Mouse (Mus musculus): ENCODE results near the gene Emg1.
A peak's percentile ranks its signal among the peaks of the same experiment; 100 is the strongest.

DNA sequence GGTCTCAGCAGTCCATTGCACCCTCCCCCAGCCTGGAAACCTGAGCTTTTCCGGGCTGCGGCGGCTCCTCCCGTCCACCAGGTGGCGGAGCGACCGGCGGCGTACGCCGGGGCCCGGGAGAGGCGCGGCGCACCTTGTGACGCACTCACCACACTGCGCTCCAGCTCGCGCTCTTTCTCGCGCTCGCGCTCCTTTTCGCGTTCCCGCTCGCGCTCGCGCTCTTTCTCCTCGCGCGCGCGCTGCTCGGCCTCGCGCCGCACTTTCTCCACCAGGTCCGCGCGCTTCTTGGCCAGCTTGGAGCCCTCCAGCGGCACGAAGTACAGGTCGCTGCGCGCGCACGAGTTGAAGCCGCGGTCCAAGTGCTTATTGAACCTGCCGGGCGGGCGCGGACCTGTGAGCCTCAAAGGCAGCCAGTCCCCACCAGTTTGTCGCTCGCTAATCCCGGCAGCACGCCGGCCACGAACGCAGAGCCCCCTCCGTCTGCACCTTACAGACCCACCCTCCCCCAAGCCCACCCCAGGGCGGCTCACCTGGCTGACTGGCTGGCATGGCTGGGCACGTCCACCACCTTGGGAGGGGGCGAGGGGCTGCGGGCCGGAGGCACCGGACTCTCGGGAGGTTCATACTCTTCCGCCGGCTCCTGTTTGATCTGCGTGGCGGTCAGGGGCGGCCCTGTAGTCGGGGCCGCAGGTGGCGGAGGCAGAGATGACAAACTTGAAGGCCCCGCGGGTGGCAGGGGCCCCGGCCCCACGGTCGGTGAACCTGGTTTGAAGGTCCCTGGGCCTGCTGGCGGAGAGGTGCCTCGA is 33.7 kb upstream of the Emg1 start:
- TF ChIP-seq POLR2AphosphoS5 (IDR thresholded peaks at IDR 0.05; ENCODE audit: insufficient replicate concordance, low read depth, low read length) (no peak), CTCF (IDR thresholded peaks at IDR 0.05; ENCODE audit: low read depth, low read length) (peak; percentile 60), GATA2 (IDR thresholded peaks at IDR 0.05; ENCODE audit: borderline replicate concordance, low read depth, low read length) (no peak), GATA1 (IDR thresholded peaks at IDR 0.05; ENCODE audit: borderline replicate concordance, low read length) (no peak), TAL1 (conservative IDR thresholded peaks at IDR 0.05; ENCODE audit: low read depth, low read length) (no peak)
